Mouse (Mus musculus): Measurements from ENCODE around the gene Cltb. TPM values are rescaled to one million over a fixed set of nuclear protein-coding genes. Genes with fewer than 3 reads are reported as not detected.

Gene Cltb
- polyA plus RNA-seq, 1 experiment from 2014 or later, result 154 TPM

DNA sequence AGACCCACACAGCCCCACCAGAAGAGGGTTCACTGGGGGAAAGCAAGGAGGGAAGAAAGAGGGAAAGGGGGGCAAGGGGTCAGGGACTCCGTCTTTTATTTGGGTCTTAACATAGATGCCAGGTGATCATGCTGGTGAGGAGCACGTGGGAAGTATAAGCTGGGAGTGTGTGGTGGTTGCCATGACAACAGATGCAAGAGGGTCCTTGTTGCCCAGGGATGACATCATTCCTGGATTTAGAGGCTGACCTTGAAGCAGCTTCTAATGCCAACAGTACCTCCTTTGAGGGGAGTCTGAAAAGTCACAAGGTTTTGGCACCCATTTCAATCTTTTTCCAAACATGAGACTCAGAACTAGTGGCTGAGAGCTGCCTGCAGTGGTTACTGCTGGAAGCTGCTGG lies 39.5 kb downstream of the Cltb start:
- no peak overlapping the region for H3K4me3 ChIP-seq (ENCODE audit: low read depth, low read length)
- no peaks in the 10 kb centered on the region for H3K9me3 ChIP-seq (ENCODE audit: control insufficient read depth)
- no peak overlapping the region for H3K4me2 ChIP-seq (replicated peaks; ENCODE audit: low read depth)
- TF ChIP-seq CTCF (IDR thresholded peaks at IDR 0.05; ENCODE audit: low read depth), result no peak
- H3K4me1 ChIP-seq (replicated peaks; ENCODE audit: control insufficient read depth, insufficient read depth, low read length), result 0 out of 2 replicates have a peak, but pooled peaks cover 5% of the 10 kb centered on the region
- no peaks in the 10 kb centered on the region for H3K27me3 ChIP-seq (replicated peaks; ENCODE audit: control insufficient read depth, insufficient read depth, low read length)
- no peak overlapping the region for H3K9ac ChIP-seq (ENCODE audit: low read depth, low read length)
- ATAC-seq, result no peak
- H3K27ac ChIP-seq (ENCODE audit: low read depth, low read length), result no peak overlapping the region
- 47% methylated on average over 2 of the region's 2 CpGs for WGBS
- H3K36me3 ChIP-seq (ENCODE audit: control insufficient read depth, insufficient read depth), result peaks cover 2% of the 10 kb centered on the region; the same call in 1 of the 2 replicates

DNA sequence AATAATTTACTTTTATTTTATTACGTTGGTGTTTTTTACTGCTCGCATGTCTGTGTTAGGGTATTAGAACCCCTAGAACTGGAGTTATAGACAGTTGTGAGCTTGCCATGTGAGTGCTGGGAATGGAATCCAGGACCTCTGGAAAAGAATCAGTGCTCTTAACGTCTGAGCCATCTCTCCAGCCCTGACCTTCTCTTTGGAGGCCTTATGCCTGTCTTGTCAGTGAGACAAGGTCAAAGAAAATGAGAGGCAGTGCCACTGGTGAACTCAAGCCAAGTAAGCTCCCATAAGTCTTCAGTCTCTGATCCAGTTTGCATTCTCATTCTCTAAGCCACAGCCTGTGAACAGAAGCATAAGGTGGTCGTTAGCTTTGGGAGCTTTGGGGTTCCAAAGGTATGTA lies 40.4 kb downstream of the Cltb start:
- Histone ChIP-seq H3K27me3 (replicated peaks; ENCODE audit: control insufficient read depth, insufficient read depth, low read length) (no peaks in the 10 kb centered on the region), H3K36me3 (ENCODE audit: control insufficient read depth, insufficient read depth) (no peaks in the 10 kb centered on the region), H3K27ac (ENCODE audit: low read depth, low read length) (no peak overlapping the region), H3K9ac (ENCODE audit: low read depth, low read length) (no peak overlapping the region), H3K4me2 (replicated peaks; ENCODE audit: low read depth) (no peak overlapping the region), H3K9me3 (ENCODE audit: control insufficient read depth) (no peaks in the 10 kb centered on the region), H3K4me3 (ENCODE audit: low read depth, low read length) (no peak overlapping the region), H3K4me1 (replicated peaks; ENCODE audit: control insufficient read depth, insufficient read depth, low read length) (no peaks in the 10 kb centered on the region)
- ATAC-seq, result no peak
- WGBS, result 75% methylated on average over 4 of the region's 4 CpGs
- no peak for TF ChIP-seq CTCF (IDR thresholded peaks at IDR 0.05; ENCODE audit: low read depth)

DNA sequence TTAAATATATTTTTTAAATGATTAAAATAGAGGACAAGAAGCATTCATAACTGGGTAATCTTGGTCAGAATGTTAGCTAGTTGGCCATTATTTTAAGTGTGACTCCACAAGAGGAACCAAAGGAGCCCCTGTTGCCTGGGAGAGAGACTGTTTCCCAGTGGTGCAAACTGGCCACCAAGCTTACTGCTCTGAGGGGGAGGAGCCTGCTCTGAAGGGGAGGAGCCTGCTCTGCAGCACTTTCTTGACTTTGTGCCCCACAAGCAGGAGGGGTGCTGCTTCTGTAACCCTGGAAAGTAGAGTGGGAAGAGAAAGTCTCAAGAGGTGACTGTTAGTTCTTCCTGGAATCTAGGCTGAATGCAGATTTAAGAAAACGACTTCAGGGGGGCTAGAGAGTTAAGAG lies 41.9 kb downstream of the Cltb start:
- Histone ChIP-seq H3K9ac (ENCODE audit: low read depth, low read length) (no peak overlapping the region), H3K27me3 (replicated peaks; ENCODE audit: control insufficient read depth, insufficient read depth, low read length) (no peaks in the 10 kb centered on the region), H3K36me3 (ENCODE audit: control insufficient read depth, insufficient read depth) (no peaks in the 10 kb centered on the region), H3K4me3 (ENCODE audit: low read depth, low read length) (no peak overlapping the region), H3K9me3 (ENCODE audit: control insufficient read depth) (no peaks in the 10 kb centered on the region), H3K27ac (ENCODE audit: low read depth, low read length) (no peak overlapping the region), H3K4me2 (replicated peaks; ENCODE audit: low read depth) (no peak overlapping the region), H3K4me1 (replicated peaks; ENCODE audit: control insufficient read depth, insufficient read depth, low read length) (no peaks in the 10 kb centered on the region)
- TF ChIP-seq CTCF (IDR thresholded peaks at IDR 0.05; ENCODE audit: low read depth), result no peak
- WGBS, result 55% methylated on average over 1 of the region's 1 CpGs
- no peak for ATAC-seq

DNA sequence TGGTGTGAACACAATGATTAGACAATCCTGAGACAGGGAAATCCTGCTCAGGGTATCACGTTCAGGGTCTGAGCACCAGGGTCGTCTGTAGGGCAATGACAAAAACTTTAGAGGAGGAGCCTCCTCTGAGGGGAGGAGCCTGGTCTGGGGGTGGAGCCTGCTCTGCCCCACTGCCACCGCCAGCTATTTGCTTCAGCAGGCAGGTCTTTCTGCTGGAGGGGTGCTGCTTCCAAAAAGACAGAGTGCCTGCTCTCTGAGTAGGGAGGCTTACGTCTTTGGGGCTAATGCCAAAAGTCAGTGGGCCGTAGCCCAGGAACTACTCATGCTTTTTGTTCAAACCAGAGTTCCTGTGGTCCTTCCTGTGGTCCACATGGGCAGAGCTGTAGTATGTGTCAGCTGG lies 42.8 kb downstream of the Cltb start:
- 54% methylated on average over 5 of the region's 5 CpGs for WGBS
- no peak for ATAC-seq
- no peak overlapping the region for H3K4me2 ChIP-seq (replicated peaks; ENCODE audit: low read depth)
- H3K36me3 ChIP-seq (ENCODE audit: control insufficient read depth, insufficient read depth), result no peaks in the 10 kb centered on the region
- TF ChIP-seq CTCF (IDR thresholded peaks at IDR 0.05; ENCODE audit: low read depth), result no peak
- no peaks in the 10 kb centered on the region for H3K4me1 ChIP-seq (replicated peaks; ENCODE audit: control insufficient read depth, insufficient read depth, low read length)
- no peak overlapping the region for H3K4me3 ChIP-seq (ENCODE audit: low read depth, low read length)
- no peak overlapping the region for H3K9ac ChIP-seq (ENCODE audit: low read depth, low read length)
- H3K27me3 ChIP-seq (replicated peaks; ENCODE audit: control insufficient read depth, insufficient read depth, low read length), result no peaks in the 10 kb centered on the region
- no peaks in the 10 kb centered on the region for H3K9me3 ChIP-seq (ENCODE audit: control insufficient read depth)
- no peak overlapping the region for H3K27ac ChIP-seq (ENCODE audit: low read depth, low read length)

DNA sequence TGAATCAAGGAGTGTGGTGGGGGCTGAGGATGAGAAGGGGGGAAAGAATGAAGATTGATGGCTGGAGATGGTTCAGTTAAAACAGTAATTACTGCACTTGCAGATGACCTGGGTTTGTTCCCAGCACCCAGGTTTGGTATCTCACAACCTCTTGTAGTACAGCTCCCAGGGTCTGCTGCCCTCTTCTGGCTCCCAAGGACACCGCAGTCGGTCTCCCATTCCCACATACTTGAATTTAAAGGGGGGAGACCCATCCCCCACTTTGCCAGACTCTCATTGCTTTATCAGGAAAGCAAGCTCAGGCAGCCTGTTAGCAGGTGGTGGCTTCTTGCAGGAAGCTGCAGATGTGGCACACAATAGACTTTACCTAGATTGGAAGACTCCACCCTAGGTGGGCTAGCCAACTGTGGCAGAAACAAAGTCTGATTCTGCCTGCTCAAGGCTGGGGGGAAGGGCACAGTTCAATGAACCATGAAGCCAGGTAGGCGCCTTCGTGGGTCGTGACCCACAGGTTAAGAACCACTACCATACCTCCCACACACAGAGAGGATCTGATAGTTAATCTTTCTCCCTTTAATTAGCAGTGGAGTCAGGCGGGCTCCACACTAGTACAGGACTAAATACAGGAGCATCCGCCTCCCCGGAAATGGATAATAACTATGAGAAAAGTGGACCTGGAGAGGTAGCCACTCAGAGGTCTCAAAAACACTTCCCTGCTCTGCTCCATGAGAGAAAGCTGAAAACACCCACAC lies 45.4 kb downstream of the Cltb start:
- H3K36me3 ChIP-seq (ENCODE audit: control insufficient read depth, insufficient read depth), result peaks cover 12% of the 10 kb centered on the region
- H3K9ac ChIP-seq (ENCODE audit: low read depth, low read length), result no peak overlapping the region
- H3K4me2 ChIP-seq (replicated peaks; ENCODE audit: low read depth), result peak overlapping the region; percentile 80
- ATAC-seq, result peak; percentile 41
- 40% methylated on average over 8 of the region's 8 CpGs for WGBS
- H3K4me1 ChIP-seq (replicated peaks; ENCODE audit: control insufficient read depth, insufficient read depth, low read length), result no peaks in the 10 kb centered on the region
- peak overlapping the region; percentile 76 for H3K4me3 ChIP-seq (ENCODE audit: low read depth, low read length)
- no peaks in the 10 kb centered on the region for H3K9me3 ChIP-seq (ENCODE audit: control insufficient read depth)
- H3K27ac ChIP-seq (ENCODE audit: low read depth, low read length), result peak overlapping the region; percentile 76
- peak; percentile 75 for TF ChIP-seq CTCF (IDR thresholded peaks at IDR 0.05; ENCODE audit: low read depth)
- no peaks in the 10 kb centered on the region for H3K27me3 ChIP-seq (replicated peaks; ENCODE audit: control insufficient read depth, insufficient read depth, low read length)

DNA sequence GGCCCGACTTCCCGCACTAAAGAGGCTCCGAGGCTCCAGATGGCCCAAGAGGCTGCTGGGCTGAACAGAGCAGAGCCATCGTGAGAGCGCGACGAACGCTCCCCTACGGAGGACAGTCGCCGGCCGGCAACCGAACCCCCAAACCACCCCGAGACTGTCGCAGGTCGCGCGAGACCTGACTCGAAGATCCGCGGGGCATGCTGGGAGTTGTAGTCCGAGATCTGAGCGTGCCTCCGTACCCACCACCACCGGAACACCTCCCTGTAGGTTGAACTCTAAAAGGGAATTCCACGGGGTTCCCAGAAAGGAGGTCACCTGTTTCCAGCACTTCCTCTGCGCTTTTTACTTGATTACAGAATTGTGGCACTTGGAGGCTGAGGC lies 46.0 kb downstream of the Cltb start, which contains the start of gene 4833439L19Rik:
Gene 4833439L19Rik (minus strand): TSS at position 235 of the 381 bp plus-strand sequence.
- Histone ChIP-seq H3K4me3 (ENCODE audit: low read depth, low read length) (peak within 1 kb of the TSS; percentile 76), H3K27ac (ENCODE audit: low read depth, low read length) (peak within 1 kb of the TSS; percentile 76), H3K36me3 (ENCODE audit: control insufficient read depth, insufficient read depth) (peaks cover 17% of the 10 kb centered on the region), H3K27me3 (replicated peaks; ENCODE audit: control insufficient read depth, insufficient read depth, low read length) (no peaks in the 10 kb centered on the region), H3K9me3 (ENCODE audit: control insufficient read depth) (no peaks in the 10 kb centered on the region), H3K4me1 (replicated peaks; ENCODE audit: control insufficient read depth, insufficient read depth, low read length) (no peaks in the 10 kb centered on the region), H3K9ac (ENCODE audit: low read depth, low read length) (peak within 1 kb of the TSS; percentile 90), H3K4me2 (replicated peaks; ENCODE audit: low read depth) (peak within 1 kb of the TSS; percentile 80)
- TF ChIP-seq CTCF (IDR thresholded peaks at IDR 0.05; ENCODE audit: low read depth), result no peak
- peak; percentile 90 for ATAC-seq
- under 1% methylated on average over 27 of the region's 27 CpGs for WGBS
